Mouse (Mus musculus) liver, embryonic 14.5 days (tissue): ENCODE data around the gene H60b.

ENCODE experiments used
- CTCF ChIP-seq: IDR thresholded peaks from 2 replicates; pipeline ENCODE4 v1.5.1; 2016; ENCODE audit warnings: antibody characterized with exemption, low read depth, control low read depth
- EP300 ChIP-seq: IDR thresholded peaks from 2 replicates; pipeline ENCODE4 v1.6.1; 2016; ENCODE audit warnings: antibody characterized with exemption, low read depth

DNA sequence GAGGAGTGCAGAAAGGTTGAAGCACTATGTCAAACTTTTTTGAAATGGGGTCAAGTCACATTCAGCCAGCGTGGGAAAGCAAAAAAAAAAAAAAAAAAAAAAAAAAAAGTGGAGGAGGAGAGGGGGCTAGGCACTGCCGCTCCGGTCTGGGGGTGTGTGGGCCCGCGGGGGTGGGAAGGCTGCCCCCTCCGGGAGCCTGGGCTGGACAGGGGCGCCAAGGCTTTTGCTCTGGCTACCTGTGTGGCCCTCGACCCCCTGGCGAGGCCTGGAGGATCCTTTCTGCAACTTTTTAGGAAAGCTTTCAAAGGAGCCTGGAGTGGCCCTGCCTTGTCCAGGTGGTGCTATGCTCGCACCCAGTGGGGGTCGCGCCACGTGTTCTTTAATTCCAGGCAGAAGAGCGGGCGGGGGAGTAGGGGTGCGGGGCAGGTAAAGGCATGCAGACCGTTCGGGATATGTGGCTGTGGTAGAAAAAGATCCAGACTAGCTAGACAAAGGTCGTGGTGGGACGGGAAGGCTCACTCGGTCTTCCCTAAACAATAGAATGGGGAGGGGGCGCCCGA lies 1.3 kb downstream of the H60b start:
- no peak for TF ChIP-seq CTCF
- no peak for TF ChIP-seq EP300
